Mouse (Mus musculus) liver, postnatal 0 days (tissue): Measurements from ENCODE around the gene Hspa1a. TPM values are rescaled to one million over a fixed set of nuclear protein-coding genes. Genes with fewer than 3 reads are reported as not detected.

ENCODE experiments used
- ATAC-seq: fragments of 200-750 bp; cut with Nextera tagmentation; 2 replicates; pipeline ENCODE4 v1.8.0; 2017; ENCODE audit warnings: mild to moderate bottlenecking, moderate library complexity
- DNase-seq: peaks from one replicate; pipeline ENCODE4 v3.0.0-alpha.2; 2016
- H3K27ac ChIP-seq: fragments of 300-500 bp; sonication (generic); 2 replicates; pipeline ENCODE4 v1.5.1; 2014; ENCODE audit warnings: antibody characterized with exemption, moderate library complexity, mild to moderate bottlenecking, low read depth
- H3K27me3 ChIP-seq: fragments of 300-500 bp; sonication (generic); 2 replicates; pipeline ENCODE4 v1.6.1; 2014; ENCODE audit warnings: low read length, control low read depth, mixed read lengths; ENCODE audit not compliant: insufficient read depth
- H3K36me3 ChIP-seq: fragments of 300-500 bp; sonication (generic); replicated peaks from 2 replicates; pipeline ENCODE4 v1.6.1; 2014; ENCODE audit warnings: mild to moderate bottlenecking, control low read depth, low read length, moderate library complexity, mixed read lengths; ENCODE audit not compliant: insufficient read depth
- H3K4me1 ChIP-seq: fragments of 300-500 bp; sonication (generic); 2 replicates; pipeline ENCODE4 v1.6.1; 2014; ENCODE audit warnings: antibody characterized with exemption, mild to moderate bottlenecking, control low read depth; ENCODE audit not compliant: insufficient read depth
- H3K4me2 ChIP-seq: fragments of 300-500 bp; sonication (generic); 2 replicates; pipeline ENCODE4 v1.6.1; 2014; ENCODE audit warnings: low read depth, mild to moderate bottlenecking, low read length, moderate library complexity, mixed read lengths
- H3K4me3 ChIP-seq: fragments of 300-500 bp; sonication (generic); 2 replicates; pipeline ENCODE4 v1.5.1; 2014; ENCODE audit warnings: low read depth, low read length
- H3K9ac ChIP-seq: fragments of 300-500 bp; sonication (generic); replicated peaks from 2 replicates; pipeline ENCODE4 v1.6.1; 2014; ENCODE audit warnings: mild to moderate bottlenecking, moderate library complexity
- H3K9me3 ChIP-seq: fragments of 300-500 bp; sonication (generic); 2 replicates; pipeline ENCODE4 v1.6.1; 2016; ENCODE audit warnings: mild to moderate bottlenecking, control low read depth, low read length, mixed read lengths
- CTCF ChIP-seq: sonication (generic); IDR thresholded peaks from 2 replicates; pipeline ENCODE4 v1.5.1; 2016; ENCODE audit warnings: antibody characterized with exemption, low read depth
- EP300 ChIP-seq: IDR thresholded peaks from 2 replicates; pipeline ENCODE4 v1.6.1; 2016; ENCODE audit warnings: antibody characterized with exemption, low read depth, mild to moderate bottlenecking
- WGBS: fragments of 180-500 bp; shearing (Covaris S2); extraction: QIAGEN DNeasy Blood & Tissue Kit; methylation state at CpG from one replicate; pipeline ENCODE4 v1.1.7; 2014; ENCODE audit not compliant: insufficient replicate concordance; 5-methylcytosine and 5-hydroxymethylcytosine counted together
- polyA plus RNA-seq: library from polyadenylated mRNA; unstranded; fragments of >200 nt; fragmentation: Nextera tagmentation; extraction: Ambion mirVana; gene quantifications from 2 replicates; pipeline ENCODE4 v1.2.1, GENCODE M21; 2015

Hspa1a gene
- polyA plus RNA-seq, 1 experiment from 2014 or later: 0.59 TPM

DNA sequence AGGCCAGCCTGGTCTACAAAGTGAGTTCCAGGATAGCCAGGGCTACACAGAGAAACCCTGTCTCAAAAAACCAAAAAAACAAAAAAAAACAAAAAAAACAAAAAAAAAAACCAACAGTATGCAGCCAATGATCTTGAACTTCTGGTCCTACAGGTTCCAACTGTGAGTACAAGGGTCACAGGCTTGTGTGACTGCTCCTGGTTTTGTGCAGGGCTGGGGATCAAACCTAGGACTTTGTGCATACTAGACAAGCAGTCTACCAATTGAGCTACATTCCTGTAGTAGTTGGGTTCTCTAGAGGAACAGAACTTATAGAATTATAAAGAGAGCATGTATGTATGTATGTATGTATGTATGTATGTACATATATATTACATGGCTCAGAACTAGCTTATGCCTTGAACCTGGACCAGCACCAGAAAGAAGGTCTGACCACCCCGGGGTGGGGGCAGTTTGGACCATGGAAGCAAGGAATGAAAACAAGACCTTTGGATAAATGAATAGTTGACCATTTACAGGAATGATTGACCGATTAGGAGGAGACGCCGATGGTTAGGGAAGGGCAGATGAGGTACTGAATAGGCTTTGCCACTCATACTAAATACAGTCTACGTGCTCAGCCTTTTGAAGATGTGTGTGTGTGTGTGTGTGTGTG, 25.3 kb downstream of the Hspa1a start:
- DNase-seq (no peak), ATAC-seq (peak; percentile 16; the same call in 1 of the 2 replicates)
- no peak overlapping the region for H3K4me2 ChIP-seq
- H3K9ac ChIP-seq: no peak overlapping the region
- WGBS: 68% methylated on average over 5 of the region's 5 CpGs
- no peaks in the 10 kb centered on the region for H3K9me3 ChIP-seq
- no peaks in the 10 kb centered on the region for H3K27me3 ChIP-seq
- peaks cover 9% of the 10 kb centered on the region for H3K4me1 ChIP-seq
- no peak overlapping the region for H3K4me3 ChIP-seq
- H3K36me3 ChIP-seq: peaks cover 5% of the 10 kb centered on the region; the same call in 1 of the 2 replicates
- TF ChIP-seq EP300: no peak
- H3K27ac ChIP-seq: no peak overlapping the region

DNA sequence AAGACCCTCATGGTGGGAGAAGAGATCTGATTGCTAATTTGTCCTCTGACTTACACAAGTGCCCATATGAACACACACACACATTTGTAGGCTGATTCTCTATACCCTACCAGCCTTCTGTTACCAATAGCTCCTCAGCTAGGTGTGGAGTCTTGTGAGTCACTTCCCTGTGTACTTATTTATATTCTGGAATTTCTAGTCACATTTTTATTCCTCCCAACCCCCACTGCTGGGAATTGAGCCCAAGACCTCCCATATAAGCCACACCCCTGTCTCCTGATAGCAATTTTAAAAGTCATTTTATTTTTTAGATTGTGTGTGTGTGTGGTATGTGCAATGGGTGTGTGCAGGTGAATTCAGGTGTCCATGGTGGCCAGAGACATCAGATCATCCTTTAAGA, 27.6 kb downstream of the Hspa1a start:
- TF ChIP-seq EP300 (no peak), CTCF (no peak)
- no peaks in the 10 kb centered on the region; the same call in 1 of the 2 replicates for H3K36me3 ChIP-seq
- no peak overlapping the region for H3K9ac ChIP-seq
- H3K4me2 ChIP-seq: no peak overlapping the region
- ATAC-seq (no peak), DNase-seq (no peak)
- H3K27me3 ChIP-seq: no peaks in the 10 kb centered on the region
- no peak overlapping the region for H3K27ac ChIP-seq
- H3K9me3 ChIP-seq: no peaks in the 10 kb centered on the region
- peaks cover 8% of the 10 kb centered on the region for H3K4me1 ChIP-seq
- no peak overlapping the region for H3K4me3 ChIP-seq

DNA sequence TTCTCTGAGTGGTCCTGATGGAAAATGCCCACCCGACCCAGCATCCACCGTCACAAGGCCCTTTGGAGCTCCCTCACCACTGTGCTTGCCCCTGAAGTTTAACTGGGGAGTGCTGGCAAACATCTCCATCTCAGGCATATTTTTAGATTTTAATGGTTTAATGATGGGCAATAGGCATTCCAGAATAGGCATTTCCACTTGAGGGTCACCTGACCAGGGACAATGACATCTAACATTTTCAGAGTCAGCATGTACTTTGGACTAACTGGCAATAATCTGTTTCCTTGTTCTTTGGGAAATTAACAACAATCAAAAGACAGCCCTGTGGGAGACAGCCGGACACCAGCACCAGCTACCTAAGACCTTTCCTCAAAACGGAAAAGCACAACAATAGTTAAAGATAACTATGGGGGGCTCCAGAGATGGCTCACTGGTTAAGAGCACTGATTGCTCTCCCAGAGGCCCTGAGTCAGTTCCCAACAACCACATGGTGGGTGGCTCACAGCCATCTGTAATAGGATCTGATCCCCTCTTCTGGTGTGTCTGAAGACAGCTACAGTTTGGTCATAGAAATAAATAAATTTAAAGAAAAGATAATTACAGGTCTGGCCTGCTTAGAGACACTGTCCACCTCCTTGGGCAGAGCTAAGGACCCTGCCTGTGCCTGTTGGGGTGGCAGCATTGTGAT, 28.7 kb downstream of the Hspa1a start:
- DNase-seq (no peak), ATAC-seq (no peak)
- Histone ChIP-seq H3K4me2 (no peak overlapping the region), H3K9ac (no peak overlapping the region), H3K27ac (no peak overlapping the region), H3K4me3 (no peak overlapping the region), H3K9me3 (no peaks in the 10 kb centered on the region), H3K27me3 (no peaks in the 10 kb centered on the region), H3K4me1 (peaks cover 10% of the 10 kb centered on the region), H3K36me3 (no peaks in the 10 kb centered on the region)
- no peak for TF ChIP-seq EP300
- TF ChIP-seq CTCF: no peak
- 85% methylated on average over 4 of the region's 4 CpGs for WGBS

DNA sequence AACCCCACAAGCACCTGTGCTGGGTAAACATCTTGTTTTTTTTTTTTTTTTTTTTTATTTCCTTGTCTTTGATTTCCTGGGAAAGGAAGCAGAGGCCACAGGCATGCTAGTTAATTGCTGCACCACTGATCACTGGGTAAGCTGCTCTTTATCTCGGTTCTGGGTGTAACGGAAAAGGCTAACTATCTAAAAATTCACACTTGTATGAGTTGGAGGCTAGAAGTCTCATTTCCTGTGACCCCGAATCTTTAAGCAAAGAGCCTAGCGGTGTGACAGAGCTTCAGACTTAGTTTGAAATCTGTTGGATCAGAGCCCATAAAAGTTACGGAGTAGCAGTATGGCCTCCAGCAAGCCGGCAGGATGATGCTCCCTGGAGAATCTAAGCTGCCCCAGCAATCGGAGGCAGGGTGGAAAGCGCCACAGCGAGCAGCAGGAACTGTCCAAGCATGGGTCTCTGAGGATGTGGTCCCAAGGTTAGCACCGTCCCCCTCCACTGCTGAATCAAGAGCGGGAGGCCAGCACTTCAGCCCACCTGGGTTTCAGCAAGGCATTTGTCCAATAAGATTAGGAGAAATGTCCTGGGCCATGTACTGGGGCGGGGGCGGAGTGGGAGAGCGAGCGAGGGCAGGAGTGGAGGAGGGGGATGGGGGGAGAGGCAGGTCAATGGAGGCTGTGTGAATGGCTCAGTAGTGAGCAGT, 30.5 kb downstream of the Hspa1a start:
- Histone ChIP-seq H3K27me3 (no peaks in the 10 kb centered on the region), H3K9ac (0 out of 2 replicates have a peak overlapping the region, but pooled peaks have one; percentile 34), H3K4me1 (peaks cover 10% of the 10 kb centered on the region), H3K9me3 (no peaks in the 10 kb centered on the region), H3K36me3 (no peaks in the 10 kb centered on the region; the same call in 1 of the 2 replicates), H3K4me3 (peak overlapping the region; percentile 27), H3K4me2 (peak overlapping the region; percentile 58), H3K27ac (peak overlapping the region; percentile 34; the same call in 1 of the 2 replicates)
- DNase-seq (no peak), ATAC-seq (peak; percentile 23; the same call in 1 of the 2 replicates)
- 25% methylated on average over 15 of the region's 15 CpGs for WGBS
- no peak for TF ChIP-seq CTCF

DNA sequence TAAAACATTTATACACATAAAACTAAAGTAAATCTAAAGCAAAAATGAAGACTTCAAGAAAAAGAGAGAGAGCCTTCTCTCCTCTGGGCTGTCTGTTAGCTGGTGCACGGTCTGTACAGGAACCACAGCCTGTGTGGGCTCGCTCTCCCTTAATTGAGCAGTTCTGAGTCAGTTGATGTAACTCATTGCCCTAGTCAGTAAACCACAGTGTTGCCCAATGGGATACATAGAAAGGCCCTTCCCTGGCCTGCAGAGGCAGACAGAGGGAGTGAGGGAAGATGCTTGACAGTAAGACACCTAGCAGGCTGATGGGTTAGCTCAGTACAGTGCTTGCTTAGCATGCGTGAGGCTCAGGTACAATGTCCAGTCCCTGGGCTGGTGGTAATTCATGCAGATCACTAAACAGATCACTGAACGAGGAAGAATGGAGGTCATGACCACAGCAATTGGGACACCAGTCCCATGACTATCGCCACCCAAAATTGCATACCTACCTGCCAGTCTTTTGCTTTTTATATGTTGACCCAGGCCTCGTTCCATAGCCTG, 33.9 kb downstream of the Hspa1a start:
- no peaks in the 10 kb centered on the region for H3K9me3 ChIP-seq
- peak overlapping the region; percentile 66; the same call in 1 of the 2 replicates for H3K27ac ChIP-seq
- H3K4me2 ChIP-seq: no peak overlapping the region
- H3K4me3 ChIP-seq: no peak overlapping the region
- no peaks in the 10 kb centered on the region for H3K27me3 ChIP-seq
- 60% methylated on average over 6 of the region's 6 CpGs for WGBS
- TF ChIP-seq CTCF (no peak), EP300 (no peak)
- H3K36me3 ChIP-seq: peaks cover 5% of the 10 kb centered on the region; the same call in 1 of the 2 replicates
- ATAC-seq (peak; percentile 12; the same call in 1 of the 2 replicates), DNase-seq (no peak)
- H3K9ac ChIP-seq: no peak overlapping the region
- H3K4me1 ChIP-seq: peaks cover 23% of the 10 kb centered on the region

DNA sequence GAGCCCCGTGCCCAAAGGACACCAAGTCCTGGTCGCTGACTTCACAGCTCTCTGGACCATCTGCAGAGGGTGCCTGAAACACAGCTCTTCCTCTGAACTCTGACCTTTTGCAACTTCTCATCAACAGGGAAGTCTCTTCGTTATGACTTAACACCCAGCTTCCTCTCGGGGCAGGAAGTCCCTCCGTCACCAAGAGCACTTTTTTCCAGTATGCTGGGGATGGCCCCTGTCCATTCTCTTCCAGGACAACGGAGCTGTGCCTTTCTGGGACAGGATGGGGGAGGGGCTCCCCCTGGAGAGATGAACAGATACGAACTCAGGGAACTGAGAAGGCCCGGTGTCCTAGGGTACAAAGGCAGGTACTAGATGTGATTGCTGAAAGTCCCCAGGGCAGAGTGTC, 37.1 kb downstream of the Hspa1a start:
- 33% methylated on average over 8 of the region's 8 CpGs for WGBS
- Histone ChIP-seq H3K4me1 (peaks cover 32% of the 10 kb centered on the region), H3K4me3 (no peak overlapping the region), H3K27ac (peak overlapping the region; percentile 64), H3K27me3 (no peaks in the 10 kb centered on the region), H3K4me2 (peak overlapping the region; percentile 60; the same call in 1 of the 2 replicates), H3K36me3 (peaks cover 5% of the 10 kb centered on the region; the same call in 1 of the 2 replicates), H3K9me3 (no peaks in the 10 kb centered on the region), H3K9ac (no peak overlapping the region)
- no peak for ATAC-seq
- DNase-seq: no peak
- TF ChIP-seq CTCF: no peak
- TF ChIP-seq EP300: peak; percentile 56; the same call in 1 of the 2 replicates
